Mouse (Mus musculus) lung, embryonic 14.5 days (tissue): ENCODE measurements around the gene Ntm. TPM values are rescaled to one million over a fixed set of nuclear protein-coding genes. Genes with fewer than 3 reads are reported as not detected.

Source experiments
- ATAC-seq: fragments of 200-750 bp; cut with Nextera tagmentation; 2 replicates; pipeline ENCODE4 v1.8.0; 2017; ENCODE audit warnings: mild to moderate bottlenecking, moderate TSS enrichment, moderate library complexity; ENCODE audit not compliant: insufficient read depth
- DNase-seq: peaks from one replicate; pipeline ENCODE4 v3.0.0-alpha.2; 2015
- H3K27ac ChIP-seq: fragments of 300-500 bp; sonication (generic); 2 replicates; pipeline ENCODE4 v1.5.1; 2014; ENCODE audit warnings: low read depth, mild to moderate bottlenecking, moderate library complexity
- H3K27me3 ChIP-seq: fragments of 300-500 bp; sonication (generic); 2 replicates; pipeline ENCODE4 v1.6.1; 2014; ENCODE audit warnings: low read length, control low read depth; ENCODE audit not compliant: insufficient read depth
- H3K36me3 ChIP-seq: fragments of 300-500 bp; sonication (generic); 2 replicates; pipeline ENCODE4 v1.6.1; 2014; ENCODE audit warnings: control low read depth; ENCODE audit not compliant: insufficient read depth
- H3K4me1 ChIP-seq: fragments of 300-500 bp; sonication (generic); 2 replicates; pipeline ENCODE4 v1.6.1; 2014; ENCODE audit warnings: antibody characterized with exemption, control low read depth; ENCODE audit not compliant: insufficient read depth
- H3K4me2 ChIP-seq: fragments of 300-500 bp; sonication (generic); 2 replicates; pipeline ENCODE4 v1.6.1; 2014; ENCODE audit warnings: mild to moderate bottlenecking
- H3K4me3 ChIP-seq: fragments of 300-500 bp; sonication (generic); 2 replicates; pipeline ENCODE4 v1.5.1; 2014; ENCODE audit warnings: low read depth, low read length
- H3K9ac ChIP-seq: fragments of 300-500 bp; sonication (generic); 2 replicates; pipeline ENCODE4 v1.6.1; 2014
- H3K9me3 ChIP-seq: fragments of 300-500 bp; sonication (generic); 2 replicates; pipeline ENCODE4 v1.6.1; 2016; ENCODE audit warnings: low read depth, low read length, control low read depth
- CTCF ChIP-seq: IDR thresholded peaks from 2 replicates; pipeline ENCODE4 v1.5.1; 2016; ENCODE audit warnings: antibody characterized with exemption, low read depth
- WGBS: fragments of 180-500 bp; shearing (Covaris S2); extraction: QIAGEN DNeasy Blood & Tissue Kit; methylation state at CpG from one replicate; pipeline ENCODE4 v1.1.7; 2014; 5-methylcytosine and 5-hydroxymethylcytosine counted together
- polyA plus RNA-seq: library from polyadenylated mRNA; unstranded; fragments of >200 nt; fragmentation: Nextera tagmentation; extraction: Ambion mirVana; gene quantifications from 2 replicates; pipeline ENCODE4 v1.2.1, GENCODE M21; 2014

The Ntm gene
- polyA plus RNA-seq, 1 experiment from 2014 or later = 22.1 TPM

DNA sequence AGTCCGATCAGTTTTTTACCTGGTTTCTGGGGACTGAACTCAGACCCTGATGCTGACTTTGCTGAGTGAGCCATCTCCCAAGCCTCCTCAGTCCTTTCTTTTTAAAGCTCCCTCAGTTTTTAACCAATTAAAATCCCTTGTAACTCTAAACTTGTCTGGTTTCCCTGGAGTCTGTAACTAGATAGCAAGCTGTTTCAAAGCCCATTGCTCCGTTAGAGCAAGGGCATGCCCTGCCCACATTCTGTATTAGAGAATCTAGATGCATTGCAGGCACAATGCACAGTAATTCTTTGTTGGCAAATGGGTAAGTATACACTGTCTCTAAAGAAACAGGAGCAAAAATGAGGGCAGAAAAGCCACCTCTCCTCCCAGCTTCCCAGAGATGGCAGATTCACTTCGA is 231.3 kb downstream of the Ntm start:
- H3K9me3 ChIP-seq = no peaks in the 10 kb centered on the region
- no peaks in the 10 kb centered on the region for H3K36me3 ChIP-seq
- ATAC-seq (no peak), DNase-seq (no peak)
- TF ChIP-seq CTCF = no peak
- no peaks in the 10 kb centered on the region for H3K27me3 ChIP-seq
- no peaks in the 10 kb centered on the region for H3K4me1 ChIP-seq
- WGBS = 61% methylated on average over 3 of the region's 3 CpGs
- no peak overlapping the region for H3K9ac ChIP-seq
- H3K27ac ChIP-seq = no peak overlapping the region
- no peak overlapping the region for H3K4me2 ChIP-seq
- no peak overlapping the region for H3K4me3 ChIP-seq

DNA sequence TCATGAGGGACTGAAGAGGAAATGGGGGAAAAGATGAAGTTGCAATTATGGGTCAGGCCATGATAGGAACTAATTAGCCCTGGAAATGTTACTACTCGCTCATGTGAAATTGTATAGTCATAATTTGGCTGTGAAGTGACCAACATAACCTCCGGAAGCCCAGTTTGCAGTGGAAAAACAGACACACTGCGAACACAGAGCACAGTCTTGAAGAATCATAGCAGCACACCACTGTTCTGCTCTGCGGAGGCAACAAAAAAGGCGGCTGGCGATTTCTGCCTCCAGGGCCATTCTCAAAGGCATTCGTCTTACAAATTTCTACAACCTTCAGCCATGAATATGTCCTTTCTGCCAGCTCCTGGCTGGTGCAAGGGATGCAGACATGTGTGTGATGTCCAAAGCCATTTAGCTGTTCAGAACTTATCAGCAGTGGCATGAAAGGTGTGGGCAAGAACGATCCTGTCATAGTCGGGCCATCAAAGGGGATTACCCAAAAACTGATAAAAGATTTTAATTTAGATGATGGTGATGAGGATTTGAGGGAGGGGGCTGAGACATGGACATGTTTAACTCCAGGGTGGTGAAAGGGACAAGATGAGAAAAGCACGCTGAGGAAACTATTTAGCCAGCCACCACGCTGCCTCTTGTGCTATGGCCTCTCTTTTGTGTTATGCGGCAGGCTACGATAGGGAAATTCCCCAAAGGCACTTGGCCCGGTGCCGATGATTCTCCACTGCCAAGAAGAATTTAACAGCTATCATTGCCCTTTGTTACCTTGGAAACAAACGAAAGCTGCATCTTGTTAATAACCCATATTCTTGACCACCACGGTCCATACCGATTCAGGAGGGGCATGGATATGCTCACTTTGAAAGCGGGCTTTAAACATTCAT is 235.2 kb downstream of the Ntm start:
- Histone ChIP-seq H3K9me3 (no peaks in the 10 kb centered on the region), H3K27ac (no peak overlapping the region), H3K4me3 (no peak overlapping the region), H3K9ac (no peak overlapping the region), H3K27me3 (no peaks in the 10 kb centered on the region), H3K36me3 (no peaks in the 10 kb centered on the region), H3K4me2 (no peak overlapping the region), H3K4me1 (no peaks in the 10 kb centered on the region)
- DNase-seq (peak; percentile 78), ATAC-seq (peak; percentile 44; the same call in 1 of the 2 replicates)
- TF ChIP-seq CTCF = no peak
- WGBS = 63% methylated on average over 19 of the region's 19 CpGs

DNA sequence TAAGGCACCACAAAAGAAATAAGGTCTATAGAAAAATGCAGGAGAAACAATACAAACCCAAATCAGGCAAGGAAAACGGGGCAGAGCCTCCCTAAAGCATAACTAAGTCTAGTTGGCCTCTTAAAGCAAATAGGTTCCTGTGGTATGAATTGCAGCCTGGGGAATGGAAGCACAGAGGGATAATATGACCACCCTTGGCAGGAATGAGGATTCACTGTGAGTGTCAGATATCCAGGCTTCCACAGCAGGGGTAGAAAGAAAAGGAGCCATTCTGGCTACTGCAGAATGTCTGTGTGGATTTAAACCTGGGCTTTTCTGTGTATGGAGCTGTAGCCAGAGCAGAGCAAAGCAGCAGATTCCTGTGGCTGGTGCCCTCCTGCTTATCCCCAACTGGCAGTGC is 241.5 kb downstream of the Ntm start:
- TF ChIP-seq CTCF = no peak
- ATAC-seq (no peak), DNase-seq (no peak)
- H3K27me3 ChIP-seq = no peaks in the 10 kb centered on the region
- H3K4me1 ChIP-seq = no peaks in the 10 kb centered on the region
- H3K9ac ChIP-seq = no peak overlapping the region
- no peaks in the 10 kb centered on the region for H3K9me3 ChIP-seq
- H3K4me2 ChIP-seq = no peak overlapping the region
- H3K27ac ChIP-seq = no peak overlapping the region
- 63% methylated on average over 1 of the region's 1 CpGs for WGBS
- H3K4me3 ChIP-seq = no peak overlapping the region
- no peaks in the 10 kb centered on the region for H3K36me3 ChIP-seq

DNA sequence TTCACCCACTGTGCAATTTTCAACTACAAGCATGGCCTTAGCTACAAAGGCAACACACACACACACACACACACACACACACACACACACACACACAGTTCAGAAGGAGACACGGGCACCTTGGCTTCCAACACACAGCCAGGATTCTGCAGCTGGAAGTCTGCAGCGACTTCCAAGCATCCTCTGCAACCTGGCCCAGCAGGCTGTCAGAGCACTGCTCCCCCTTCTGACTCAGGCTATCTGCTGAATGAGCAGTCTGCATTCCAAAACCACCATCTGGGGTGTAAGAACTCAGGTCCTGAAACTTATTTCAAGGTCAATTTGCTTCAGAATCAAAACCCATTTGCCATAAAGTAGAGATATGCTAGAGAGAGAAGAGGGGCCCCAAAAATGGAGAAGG is 246.1 kb downstream of the Ntm start:
- TF ChIP-seq CTCF = no peak
- no peak overlapping the region for H3K27ac ChIP-seq
- H3K4me3 ChIP-seq = no peak overlapping the region
- ATAC-seq (no peak), DNase-seq (no peak)
- H3K4me2 ChIP-seq = no peak overlapping the region
- H3K4me1 ChIP-seq = no peaks in the 10 kb centered on the region
- H3K9me3 ChIP-seq = no peaks in the 10 kb centered on the region
- WGBS = 44% methylated on average over 2 of the region's 2 CpGs
- H3K27me3 ChIP-seq = no peaks in the 10 kb centered on the region
- no peaks in the 10 kb centered on the region for H3K36me3 ChIP-seq
- no peak overlapping the region for H3K9ac ChIP-seq

DNA sequence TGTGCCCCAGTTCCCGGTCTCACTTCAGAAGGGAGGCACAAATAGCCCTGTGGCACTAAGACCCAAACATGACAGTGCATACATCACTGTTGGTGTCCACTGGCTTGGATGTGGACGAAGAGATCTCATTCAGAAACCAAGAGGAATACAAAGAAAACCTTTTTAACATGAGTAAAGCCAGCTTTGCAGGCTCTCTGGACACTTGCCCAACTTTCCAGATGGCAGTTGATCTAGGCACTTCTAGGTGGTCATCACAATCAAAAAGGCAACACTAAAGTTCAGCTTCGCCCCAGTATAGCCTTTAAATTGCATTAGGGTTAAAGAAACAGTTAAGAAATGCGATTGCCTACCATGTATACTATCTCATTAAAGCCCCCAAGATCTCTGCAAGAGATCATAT is 264.7 kb downstream of the Ntm start:
- ATAC-seq (no peak), DNase-seq (no peak)
- WGBS = 79% methylated on average over 4 of the region's 4 CpGs
- Histone ChIP-seq H3K27ac (no peak overlapping the region), H3K4me2 (no peak overlapping the region), H3K4me3 (no peak overlapping the region), H3K27me3 (no peaks in the 10 kb centered on the region), H3K9ac (no peak overlapping the region), H3K36me3 (no peaks in the 10 kb centered on the region), H3K4me1 (no peaks in the 10 kb centered on the region), H3K9me3 (no peaks in the 10 kb centered on the region)
- TF ChIP-seq CTCF = no peak

DNA sequence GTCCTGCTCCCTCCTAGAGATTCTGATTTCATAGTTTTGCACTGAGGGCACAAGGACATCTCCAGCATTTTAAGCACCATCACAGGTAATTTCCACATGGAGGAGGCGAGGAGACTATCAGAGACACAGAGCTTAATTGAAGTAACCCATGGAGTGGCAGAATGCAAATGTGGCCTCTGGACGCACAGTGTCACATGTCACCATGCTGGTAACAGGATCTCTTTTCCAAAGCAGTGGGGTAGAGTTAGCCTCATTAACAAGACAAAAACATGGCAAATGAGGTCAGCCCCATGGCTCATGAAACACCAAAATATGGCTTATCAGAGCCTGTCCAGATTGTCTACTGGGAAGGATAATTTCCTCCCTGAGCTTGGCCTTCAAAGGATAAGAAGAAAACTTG is 268.8 kb downstream of the Ntm start:
- Histone ChIP-seq H3K4me1 (no peaks in the 10 kb centered on the region), H3K36me3 (no peaks in the 10 kb centered on the region), H3K9me3 (no peaks in the 10 kb centered on the region), H3K27ac (no peak overlapping the region), H3K4me2 (no peak overlapping the region), H3K27me3 (no peaks in the 10 kb centered on the region), H3K9ac (no peak overlapping the region), H3K4me3 (no peak overlapping the region)
- ATAC-seq (no peak), DNase-seq (no peak)
- WGBS = 55% methylated on average over 2 of the region's 2 CpGs
- no peak for TF ChIP-seq CTCF

DNA sequence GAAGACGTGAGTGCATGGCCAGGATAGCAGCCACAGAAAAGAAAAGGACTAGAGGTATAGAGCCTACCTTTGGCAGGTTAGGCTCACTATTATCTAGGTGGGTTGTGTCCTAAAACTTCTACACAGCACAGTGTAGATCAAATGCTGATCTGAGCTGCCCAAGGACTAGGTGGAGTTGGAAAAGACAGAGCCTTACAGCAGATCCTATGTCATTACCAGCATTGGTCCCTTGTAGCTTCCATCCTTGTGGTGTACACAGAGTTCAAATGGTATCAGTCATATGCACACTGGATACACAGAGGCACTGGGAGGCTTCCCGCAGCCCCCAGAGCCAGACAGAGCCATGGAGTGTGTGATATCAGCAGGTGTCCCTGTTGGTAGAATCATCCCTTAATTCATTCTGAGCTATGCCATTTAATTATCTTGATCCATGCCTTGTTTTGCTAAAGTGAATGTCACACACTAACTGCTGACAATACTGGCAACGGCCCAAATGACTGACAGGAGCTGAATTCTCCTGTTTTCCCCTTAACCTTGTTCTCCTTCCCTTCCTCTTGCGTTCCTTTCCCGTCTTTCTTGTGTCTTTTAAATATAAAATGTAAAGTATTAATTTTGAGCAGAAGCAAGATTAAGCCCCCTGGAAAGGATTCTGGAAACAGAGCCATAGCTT is 271.6 kb downstream of the Ntm start:
- H3K4me1 ChIP-seq = no peaks in the 10 kb centered on the region

More for the DNA sequence above, 271.6 kb downstream of the Ntm start:
- Histone ChIP-seq H3K27me3 (no peaks in the 10 kb centered on the region), H3K27ac (no peak overlapping the region), H3K9ac (no peak overlapping the region), H3K4me2 (no peak overlapping the region), H3K4me3 (no peak overlapping the region), H3K36me3 (no peaks in the 10 kb centered on the region), H3K9me3 (no peaks in the 10 kb centered on the region)
- ATAC-seq (no peak), DNase-seq (no peak)
- TF ChIP-seq CTCF = no peak
- 80% methylated on average over 5 of the region's 5 CpGs for WGBS
